Mouse (Mus musculus) embryonic fibroblast, embryonic 13.5 days (primary cell): ENCODE results near the gene Lrrc57. TPM values are rescaled to one million over a fixed set of nuclear protein-coding genes. Genes with fewer than 3 reads are reported as not detected.
A peak's percentile ranks its signal among the peaks of the same experiment; 100 is the strongest.
"Not testable (repeated sequence)": the region's sequence is repeated elsewhere in the genome, so short reads cannot be mapped to it uniquely, and the experiment has no call there.

ENCODE experiments used
- H3K27ac ChIP-seq: 2 replicates; pipeline ENCODE4 v1.5.1; 2012; ENCODE audit warnings: low read length, control low read depth, inconsistent platforms; ENCODE audit not compliant: insufficient read depth
- H3K4me1 ChIP-seq: 2 replicates; pipeline ENCODE4 v1.6.1; 2011; ENCODE audit warnings: low read length; ENCODE audit not compliant: control insufficient read depth, insufficient read depth
- H3K4me3 ChIP-seq: 2 replicates; pipeline ENCODE4 v1.5.1; 2011; ENCODE audit warnings: mild to moderate bottlenecking, control low read depth, low read length; ENCODE audit not compliant: insufficient read depth
- CTCF ChIP-seq: IDR thresholded peaks from 2 replicates; pipeline ENCODE4 v1.5.1; 2011; ENCODE audit warnings: mild to moderate bottlenecking, control low read depth, low read length, moderate library complexity, borderline replicate concordance; ENCODE audit not compliant: insufficient read depth
- POLR2A ChIP-seq: IDR thresholded peaks from 2 replicates; pipeline ENCODE4 v1.6.1; 2011; ENCODE audit warnings: low read depth, mild to moderate bottlenecking, control low read depth, low read length, moderate library complexity
- polyA plus RNA-seq: library from polyadenylated mRNA; stranded (reverse); fragments of >200 nt; gene quantifications from 2 replicates; pipeline ENCODE4 v1.2.4, GENCODE M21; 2011; ENCODE audit warnings: low read depth; ENCODE audit not compliant: missing spikeins, insufficient read length

Gene Lrrc57
- polyA plus RNA-seq, 1 experiment: 13.0 TPM

DNA sequence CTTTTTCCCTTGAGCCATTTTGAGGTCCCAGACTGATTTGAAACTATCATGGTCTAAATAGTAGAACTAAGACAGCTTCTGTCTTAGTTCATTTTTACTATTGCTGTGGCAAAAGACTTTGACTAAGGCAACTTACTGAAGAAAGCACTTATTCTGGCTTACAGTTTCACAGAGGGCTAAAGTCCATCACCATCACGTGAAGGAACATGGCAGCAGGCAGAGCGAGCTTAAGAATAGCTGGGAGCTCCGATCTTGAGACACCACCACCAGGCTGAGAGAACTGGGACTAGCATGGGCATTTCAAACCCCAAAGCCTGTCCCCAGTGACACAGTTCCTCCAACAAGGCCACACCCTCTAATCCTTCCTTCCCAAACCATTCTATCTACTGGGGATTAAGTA is 38.2 kb downstream of the Lrrc57 start:
- Histone ChIP-seq H3K4me1 (peaks cover 2% of the 10 kb centered on the region; the same call in 1 of the 2 replicates), H3K4me3 (no peak overlapping the region), H3K27ac (no peak overlapping the region)
- TF ChIP-seq POLR2A (no peak), CTCF (no peak)

DNA sequence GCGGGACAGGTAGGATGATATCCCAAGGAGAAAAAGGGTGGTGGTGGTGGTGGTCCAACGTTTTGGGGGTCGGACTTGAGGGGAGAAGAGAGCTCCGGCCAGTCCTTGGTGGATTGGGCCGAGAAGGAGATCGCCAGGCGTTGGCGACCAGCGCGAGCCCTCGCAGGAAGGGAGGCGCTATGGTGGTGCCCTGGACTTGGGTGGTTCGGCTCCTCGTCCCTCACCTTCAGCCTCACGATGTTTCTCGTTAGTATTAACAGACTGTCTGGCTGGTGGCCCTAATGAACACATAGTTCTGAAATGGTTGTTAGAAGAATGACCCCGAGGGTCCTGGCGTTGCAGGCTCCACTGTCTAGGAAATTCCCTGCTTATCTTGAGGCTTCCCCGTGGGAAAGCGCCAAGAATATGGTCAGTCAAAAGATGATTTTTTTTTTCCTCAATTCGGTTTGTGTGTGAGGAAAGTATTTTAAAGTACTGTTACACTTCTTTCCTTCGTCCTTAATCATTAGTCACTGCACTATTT is 41.5 kb downstream of the Lrrc57 start:
- H3K4me1 ChIP-seq: no peaks in the 10 kb centered on the region
- peak overlapping the region; percentile 69 for H3K4me3 ChIP-seq
- TF ChIP-seq POLR2A (no peak), CTCF (peak; percentile 24; the same call in 1 of the 2 replicates)
- peak overlapping the region; percentile 47 for H3K27ac ChIP-seq

DNA sequence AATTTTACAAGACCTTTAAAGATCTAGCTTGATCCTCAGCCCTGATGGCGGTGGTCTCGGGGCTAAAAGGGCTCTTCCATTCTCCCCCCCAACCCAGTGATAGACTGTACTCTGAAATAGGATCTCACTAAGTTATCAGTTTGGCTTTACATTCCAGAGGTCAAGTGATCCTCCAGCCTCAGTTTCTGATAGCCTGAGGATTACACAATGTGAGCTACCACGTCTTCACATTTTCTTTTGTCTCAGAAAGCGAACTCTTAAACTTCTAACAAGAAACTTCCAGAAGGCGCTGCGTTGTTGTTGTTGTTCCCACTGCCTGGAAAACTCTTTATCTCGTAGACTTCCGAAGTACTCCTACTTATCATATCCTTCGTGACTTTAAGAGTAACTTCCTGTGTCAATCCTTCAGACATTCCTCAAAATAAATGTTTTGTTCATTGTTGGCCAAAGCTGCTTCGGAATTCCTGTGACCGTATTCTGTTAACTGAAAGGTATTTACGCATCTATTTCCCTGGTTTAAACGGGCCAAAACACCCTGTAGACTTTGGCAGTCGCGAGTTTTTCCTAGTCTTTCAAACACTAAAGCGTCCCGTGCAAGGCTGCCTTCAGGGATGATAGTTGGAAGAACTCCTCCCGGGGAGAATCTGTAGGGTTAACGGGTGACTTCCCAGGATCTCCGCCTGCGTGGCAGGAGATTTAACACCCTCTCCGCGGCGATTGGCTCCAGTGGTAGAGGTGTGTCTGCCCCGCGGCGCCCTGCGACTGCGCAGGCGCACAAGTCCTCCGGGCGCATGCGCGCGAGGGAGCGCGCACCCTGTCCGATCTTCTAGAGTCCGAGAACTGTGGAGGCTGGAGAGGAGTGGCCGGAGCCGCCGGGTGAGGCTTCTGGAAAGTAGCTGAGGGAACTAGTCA is 42.2 kb downstream of the Lrrc57 start, which contains the start of gene Snap23:
Gene Snap23, plus strand, starts transcription at position 786 of the 912 bp plus-strand sequence.
- peak within 1 kb of the TSS; percentile 98 for H3K27ac ChIP-seq
- TF ChIP-seq POLR2A (peak; percentile 83), CTCF (no peak)
- no peaks in the 10 kb centered on the region for H3K4me1 ChIP-seq
- H3K4me3 ChIP-seq: peak within 1 kb of the TSS; percentile 69

DNA sequence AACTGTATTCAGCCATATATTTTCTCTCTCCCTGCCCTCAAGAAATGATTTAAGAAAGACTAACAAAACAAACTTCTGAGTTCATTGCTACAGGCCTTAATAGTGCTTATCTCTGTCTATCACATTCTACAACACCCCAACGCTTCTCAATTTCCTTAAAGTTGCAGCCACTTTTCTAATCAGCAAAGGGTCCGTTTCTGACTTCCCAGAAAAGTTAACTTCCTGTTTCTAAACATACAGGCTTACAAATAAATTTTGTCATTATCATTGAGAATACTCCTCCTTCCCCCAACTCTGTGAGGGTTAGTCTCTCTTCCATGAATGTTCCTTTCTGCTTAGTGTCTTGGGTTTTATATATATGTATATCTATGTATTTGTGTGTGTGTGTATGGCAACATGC is 44.0 kb downstream of the Lrrc57 start:
- TF ChIP-seq CTCF (no peak), POLR2A (no peak)
- no peak overlapping the region for H3K4me3 ChIP-seq
- H3K27ac ChIP-seq: no peak overlapping the region
- peaks cover 5% of the 10 kb centered on the region; the same call in 1 of the 2 replicates for H3K4me1 ChIP-seq

DNA sequence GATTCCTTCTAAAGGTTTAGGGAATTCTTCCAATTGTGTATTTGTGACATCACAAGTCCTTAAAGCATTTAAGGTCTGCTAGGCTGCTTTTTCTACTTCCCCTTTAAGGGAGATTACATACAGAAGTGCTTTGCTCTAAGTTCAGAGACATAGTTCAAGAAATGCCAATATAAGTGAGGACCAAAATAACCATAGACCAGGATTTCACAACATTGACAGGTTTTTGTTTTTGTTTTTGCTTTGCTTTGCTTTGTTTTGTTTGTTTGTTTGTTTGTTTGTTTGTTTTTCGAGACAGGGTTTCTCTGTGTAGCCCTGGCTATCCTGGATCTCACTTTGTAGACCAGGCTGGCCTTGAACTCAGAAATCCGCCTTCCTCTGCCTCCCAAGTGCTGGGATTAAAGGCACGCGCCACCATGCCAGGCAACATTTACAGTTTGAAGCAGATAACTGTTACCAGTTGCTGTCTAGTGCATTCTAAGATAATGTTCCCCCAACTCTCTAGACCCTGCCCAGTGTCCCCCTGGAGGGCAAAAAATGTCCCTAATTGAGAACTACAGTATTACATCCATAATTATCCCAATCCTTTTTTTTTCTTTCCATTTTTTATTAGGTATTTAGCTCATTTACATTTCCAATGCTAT is 44.7 kb downstream of the Lrrc57 start:
- H3K4me3 ChIP-seq, H3K4me1 ChIP-seq, H3K27ac ChIP-seq: not testable (repeated sequence)

DNA sequence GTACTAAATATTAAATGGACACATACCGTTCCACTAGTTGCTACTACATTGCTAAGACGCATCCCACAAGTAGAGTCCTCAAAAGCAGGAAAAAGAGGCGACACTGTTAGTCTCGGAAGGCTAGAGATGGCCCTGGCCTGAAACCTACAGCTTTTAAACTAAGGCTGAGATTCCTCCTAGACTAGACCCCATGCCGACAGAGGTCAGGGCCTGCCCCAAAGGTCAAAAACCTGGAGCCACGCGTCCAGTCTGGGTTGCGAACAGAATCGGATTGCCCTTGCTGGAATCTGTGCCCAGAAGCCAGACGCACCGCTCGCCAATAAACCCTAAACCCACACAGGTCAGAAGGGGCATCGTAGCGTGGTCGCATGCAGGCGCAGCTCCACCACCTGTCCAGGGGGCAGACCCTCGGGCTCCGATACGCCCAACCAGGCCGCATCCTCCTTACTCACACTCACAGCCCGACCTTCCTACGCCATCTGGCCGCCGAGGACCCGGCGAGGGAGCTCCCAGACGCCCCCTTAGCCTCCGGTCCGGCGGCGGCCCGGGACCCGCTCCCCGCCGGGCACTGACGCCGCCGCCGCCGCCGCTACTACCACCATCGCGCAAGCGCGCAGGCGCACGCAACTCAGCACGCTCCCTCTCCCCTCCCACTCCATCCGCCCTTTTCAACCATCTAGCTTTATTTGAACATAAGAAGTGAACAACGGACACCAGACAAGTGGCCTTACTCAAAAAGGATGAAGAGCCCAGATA is 45.9 kb downstream of the Lrrc57 start, which contains the start of gene Zfp106:
Gene Zfp106, minus strand, starts transcription at position 609 of the 756 bp plus-strand sequence.
- Histone ChIP-seq H3K4me1 (peaks cover 5% of the 10 kb centered on the region; the same call in 1 of the 2 replicates), H3K27ac (peak within 1 kb of the TSS; percentile 12; the same call in 1 of the 2 replicates), H3K4me3 (peak within 1 kb of the TSS; percentile 97)
- TF ChIP-seq CTCF (no peak), POLR2A (peak; percentile 65)

DNA sequence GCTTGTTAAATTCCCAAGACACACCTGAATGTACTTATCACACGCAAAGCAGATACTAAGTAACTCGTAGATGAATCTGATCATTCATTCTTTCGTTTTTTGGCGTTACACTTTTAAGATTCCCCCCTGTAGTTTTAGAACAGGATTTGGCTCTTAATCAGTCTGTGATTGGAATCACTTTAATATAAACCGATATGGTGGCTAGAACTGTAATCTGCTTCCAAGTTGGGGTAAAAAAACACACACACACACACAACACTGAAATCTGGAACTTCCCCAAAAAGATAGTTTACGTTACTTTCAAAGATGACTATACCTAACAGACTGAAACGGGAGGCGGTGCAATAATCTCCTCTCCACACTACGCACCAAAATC is 46.5 kb downstream of the Lrrc57 start:
- 0 out of 2 replicates have a peak overlapping the region, but pooled peaks have one; percentile 4 for H3K27ac ChIP-seq
- H3K4me3 ChIP-seq: peak overlapping the region; percentile 97
- TF ChIP-seq CTCF: no peak
- no peak for TF ChIP-seq POLR2A
- peaks cover 5% of the 10 kb centered on the region; the same call in 1 of the 2 replicates for H3K4me1 ChIP-seq

DNA sequence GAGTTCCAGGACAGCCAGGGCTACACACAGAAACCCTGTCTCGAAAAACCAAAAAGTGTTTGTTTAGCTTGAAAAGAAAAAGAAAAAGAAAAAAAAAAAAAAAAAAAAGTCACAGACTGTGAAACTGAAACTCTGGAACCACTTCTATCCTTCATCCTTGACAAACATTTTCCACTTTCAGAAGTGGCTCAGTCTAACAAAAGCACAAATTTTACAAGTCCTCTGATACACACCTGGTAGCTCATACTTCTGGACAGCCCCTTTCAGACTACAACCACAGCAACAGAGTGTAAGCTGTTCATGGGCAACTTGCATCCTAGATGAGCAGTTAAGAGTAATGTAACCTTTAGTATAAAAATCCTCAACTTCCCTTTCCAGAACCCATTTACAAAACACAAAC is 47.8 kb downstream of the Lrrc57 start:
- TF ChIP-seq CTCF (no peak), POLR2A (no peak)
- H3K4me3 ChIP-seq: no peak overlapping the region
- no peak overlapping the region for H3K27ac ChIP-seq

DNA sequence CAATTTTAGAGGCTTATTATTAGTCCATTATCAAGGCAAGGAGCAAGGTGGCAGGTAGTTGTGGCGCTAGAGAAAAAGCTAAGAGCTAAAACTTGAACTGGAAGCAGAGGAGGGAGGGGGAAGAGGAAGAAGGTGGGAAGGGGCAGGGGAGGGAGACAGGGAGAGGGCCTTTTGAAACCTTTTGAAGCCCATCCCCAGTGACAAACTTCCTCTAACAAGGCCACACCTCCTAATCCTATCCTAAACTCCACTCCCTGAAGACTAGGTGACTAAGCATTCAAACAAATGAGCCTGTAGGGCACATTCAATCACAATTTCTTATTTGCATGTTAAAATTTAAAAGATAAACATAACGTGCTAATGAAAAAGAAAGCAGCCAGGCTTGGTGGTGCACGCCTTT is 50.5 kb downstream of the Lrrc57 start:
- TF ChIP-seq CTCF: no peak
- TF ChIP-seq POLR2A: no peak
- Histone ChIP-seq H3K27ac (no peak overlapping the region), H3K4me3 (no peak overlapping the region), H3K4me1 (peaks cover 5% of the 10 kb centered on the region; the same call in 1 of the 2 replicates)

More for the DNA sequence above, 47.8 kb downstream of the Lrrc57 start:
- H3K4me1 ChIP-seq: peaks cover 5% of the 10 kb centered on the region; the same call in 1 of the 2 replicates
